Mouse (Mus musculus): ENCODE data around the gene Rcan2.
"Not testable (repeated sequence)": the region's sequence is repeated elsewhere in the genome, so short reads cannot be mapped to it uniquely, and the experiment has no call there.

Gene Rcan2

GRCm38 (mm10) chr17:43801077-43801476, at the start of gene Rcan2:
TSS of gene Rcan2 (plus strand) at chr17:43801351.
- DNase-seq: peak; percentile 75

GRCm38 (mm10) chr17:43752811-43753210, 48.3 kb upstream of the Rcan2 start:
- no peak for DNase-seq

- DNase-seq: peak; percentile 35
Measured at GRCm38 (mm10) chr17:43754687-43755086, 46.5 kb upstream of the Rcan2 start.

GRCm38 (mm10) chr17:43758607-43759259, 42.4 kb upstream of the Rcan2 start:
- peak; percentile 21 for DNase-seq

- DNase-seq: no peak
Measured at GRCm38 (mm10) chr17:43784531-43784930, 16.6 kb upstream of the Rcan2 start.

- DNase-seq: no peak
Measured at GRCm38 (mm10) chr17:43788222-43788621, 12.9 kb upstream of the Rcan2 start.

GRCm38 (mm10) chr17:43789376-43789775, 11.8 kb upstream of the Rcan2 start:
- no peak for DNase-seq

GRCm38 (mm10) chr17:43791751-43792150, 9.4 kb upstream of the Rcan2 start:
- no peak for DNase-seq

GRCm38 (mm10) chr17:43794731-43795280, 6.3 kb upstream of the Rcan2 start:
- no peak for DNase-seq

- peak; percentile 80 for DNase-seq
Measured at GRCm38 (mm10) chr17:43801595-43802373, 633 bp downstream of the Rcan2 start.

- no peak for DNase-seq
Measured at GRCm38 (mm10) chr17:43802414-43802813, 1.3 kb downstream of the Rcan2 start.

- no peak for DNase-seq
Measured at GRCm38 (mm10) chr17:43803111-43803510, 2.0 kb downstream of the Rcan2 start.

- DNase-seq: no peak
Measured at GRCm38 (mm10) chr17:43803764-43804163, 2.6 kb downstream of the Rcan2 start.

GRCm38 (mm10) chr17:43806841-43807240, 5.7 kb downstream of the Rcan2 start:
- DNase-seq: no peak

GRCm38 (mm10) chr17:43811453-43811852, 10.3 kb downstream of the Rcan2 start:
- DNase-seq: no peak

- DNase-seq: no peak
Measured at GRCm38 (mm10) chr17:43815376-43815775, 14.2 kb downstream of the Rcan2 start.

GRCm38 (mm10) chr17:43816480-43816879, 15.3 kb downstream of the Rcan2 start:
- no peak for DNase-seq

GRCm38 (mm10) chr17:43817171-43817570, 16.0 kb downstream of the Rcan2 start:
- no peak for DNase-seq

- no peak for DNase-seq
Measured at GRCm38 (mm10) chr17:43818390-43818789, 17.2 kb downstream of the Rcan2 start.

- no peak for DNase-seq
Measured at GRCm38 (mm10) chr17:43820904-43821303, 19.8 kb downstream of the Rcan2 start.

- no peak for DNase-seq
Measured at GRCm38 (mm10) chr17:43822207-43822606, 21.1 kb downstream of the Rcan2 start.

GRCm38 (mm10) chr17:43822630-43823029, 21.5 kb downstream of the Rcan2 start:
- DNase-seq: no peak

- no peak for DNase-seq
Measured at GRCm38 (mm10) chr17:43824781-43825410, 23.7 kb downstream of the Rcan2 start.

- DNase-seq: not testable (repeated sequence)
Measured at GRCm38 (mm10) chr17:43825411-43825785, 24.2 kb downstream of the Rcan2 start.

All from embryo, embryonic 11 days (tissue).